Mouse (Mus musculus): ENCODE data around the gene Tmem86b. TPM values are rescaled to one million over a fixed set of nuclear protein-coding genes. Genes with fewer than 3 reads are reported as not detected.

The Tmem86b gene
- polyA plus RNA-seq, 1 experiment from 2014 or later: 1.2 TPM

- Histone ChIP-seq H3K27ac (ENCODE audit: low read length) (no peak overlapping the region; the same call in 1 of the 2 replicates), H3K4me3 (ENCODE audit: low read length) (peak overlapping the region; percentile 89), H3K4me2 (replicated peaks; ENCODE audit: low read depth, low read length) (peak overlapping the region; percentile 92), H3K36me3 (ENCODE audit: insufficient read depth, low read length) (peaks cover 20% of the 10 kb centered on the region), H3K9ac (replicated peaks; ENCODE audit: low read length) (peak overlapping the region; percentile 91), H3K9me3 (ENCODE audit: low read length) (no peaks in the 10 kb centered on the region), H3K27me3 (ENCODE audit: insufficient read depth, low read length) (no peaks in the 10 kb centered on the region), H3K4me1 (ENCODE audit: insufficient read depth, low read length) (peaks cover 36% of the 10 kb centered on the region)
- no peak for ATAC-seq (ENCODE audit: low FRiP score, low TSS enrichment)
- WGBS: 59% methylated on average over 3 of the region's 3 CpGs
Measured at GRCm38 (mm10) chr7:4659911-4660443, 28.8 kb upstream of the Tmem86b start.

GRCm38 (mm10) chr7:4658912-4659551 is 27.8 kb upstream of the Tmem86b start, which contains the start of gene Ppp6r1:
Ppp6r1 (minus strand) TSS chr7:4659019.
- Histone ChIP-seq H3K9ac (replicated peaks; ENCODE audit: low read length) (peak within 1 kb of the TSS; percentile 91), H3K4me2 (replicated peaks; ENCODE audit: low read depth, low read length) (peak within 1 kb of the TSS; percentile 92), H3K9me3 (ENCODE audit: low read length) (no peaks in the 10 kb centered on the region), H3K4me3 (ENCODE audit: low read length) (peak within 1 kb of the TSS; percentile 89), H3K4me1 (ENCODE audit: insufficient read depth, low read length) (peaks cover 45% of the 10 kb centered on the region), H3K27ac (ENCODE audit: low read length) (peak within 1 kb of the TSS; percentile 94), H3K36me3 (ENCODE audit: insufficient read depth, low read length) (peaks cover 13% of the 10 kb centered on the region; the same call in 1 of the 2 replicates), H3K27me3 (ENCODE audit: insufficient read depth, low read length) (no peaks in the 10 kb centered on the region)
- ATAC-seq (ENCODE audit: low FRiP score, low TSS enrichment): peak; percentile 98
- under 1% methylated on average over 54 of the region's 54 CpGs for WGBS

- H3K4me2 ChIP-seq (replicated peaks; ENCODE audit: low read depth, low read length): peak overlapping the region; percentile 92
- H3K4me1 ChIP-seq (ENCODE audit: insufficient read depth, low read length): peaks cover 45% of the 10 kb centered on the region
- H3K27me3 ChIP-seq (ENCODE audit: insufficient read depth, low read length): no peaks in the 10 kb centered on the region
- no peaks in the 10 kb centered on the region for H3K9me3 ChIP-seq (ENCODE audit: low read length)
- H3K36me3 ChIP-seq (ENCODE audit: insufficient read depth, low read length): peaks cover 9% of the 10 kb centered on the region; the same call in 1 of the 2 replicates
- WGBS: under 1% methylated on average over 66 of the region's 78 CpGs
- peak; percentile 78 for ATAC-seq (ENCODE audit: low FRiP score, low TSS enrichment)
- peak overlapping the region; percentile 91 for H3K9ac ChIP-seq (replicated peaks; ENCODE audit: low read length)
- peak overlapping the region; percentile 94 for H3K27ac ChIP-seq (ENCODE audit: low read length)
- peak overlapping the region; percentile 89 for H3K4me3 ChIP-seq (ENCODE audit: low read length)
Measured at GRCm38 (mm10) chr7:4658128-4658907, 27.1 kb upstream of the Tmem86b start.

- H3K4me3 ChIP-seq (ENCODE audit: low read length): peak overlapping the region; percentile 89
- H3K4me1 ChIP-seq (ENCODE audit: insufficient read depth, low read length): peaks cover 45% of the 10 kb centered on the region
- H3K9ac ChIP-seq (replicated peaks; ENCODE audit: low read length): peak overlapping the region; percentile 91
- peak overlapping the region; percentile 94; the same call in 1 of the 2 replicates for H3K27ac ChIP-seq (ENCODE audit: low read length)
- H3K4me2 ChIP-seq (replicated peaks; ENCODE audit: low read depth, low read length): peak overlapping the region; percentile 92
- no peak for ATAC-seq (ENCODE audit: low FRiP score, low TSS enrichment)
- H3K36me3 ChIP-seq (ENCODE audit: insufficient read depth, low read length): peaks cover 6% of the 10 kb centered on the region; the same call in 1 of the 2 replicates
- WGBS: 34% methylated on average over 9 of the region's 9 CpGs
- H3K27me3 ChIP-seq (ENCODE audit: insufficient read depth, low read length): no peaks in the 10 kb centered on the region
- no peaks in the 10 kb centered on the region for H3K9me3 ChIP-seq (ENCODE audit: low read length)
Measured at GRCm38 (mm10) chr7:4657521-4658127, 26.4 kb upstream of the Tmem86b start.

GRCm38 (mm10) chr7:4656818-4657217 is 25.6 kb upstream of the Tmem86b start:
- peaks cover 47% of the 10 kb centered on the region for H3K4me1 ChIP-seq (ENCODE audit: insufficient read depth, low read length)
- peak overlapping the region; percentile 92 for H3K4me2 ChIP-seq (replicated peaks; ENCODE audit: low read depth, low read length)
- peak overlapping the region; percentile 91 for H3K9ac ChIP-seq (replicated peaks; ENCODE audit: low read length)
- H3K27ac ChIP-seq (ENCODE audit: low read length): no peak overlapping the region
- ATAC-seq (ENCODE audit: low FRiP score, low TSS enrichment): no peak
- no peaks in the 10 kb centered on the region for H3K27me3 ChIP-seq (ENCODE audit: insufficient read depth, low read length)
- H3K4me3 ChIP-seq (ENCODE audit: low read length): peak overlapping the region; percentile 89; the same call in 1 of the 2 replicates
- H3K36me3 ChIP-seq (ENCODE audit: insufficient read depth, low read length): peaks cover 3% of the 10 kb centered on the region; the same call in 1 of the 2 replicates
- H3K9me3 ChIP-seq (ENCODE audit: low read length): no peaks in the 10 kb centered on the region
- 47% methylated on average over 1 of the region's 1 CpGs for WGBS

GRCm38 (mm10) chr7:4655916-4656315 is 24.7 kb upstream of the Tmem86b start:
- Histone ChIP-seq H3K9ac (replicated peaks; ENCODE audit: low read length) (no peak overlapping the region), H3K36me3 (ENCODE audit: insufficient read depth, low read length) (peaks cover 3% of the 10 kb centered on the region; the same call in 1 of the 2 replicates), H3K9me3 (ENCODE audit: low read length) (no peaks in the 10 kb centered on the region), H3K27ac (ENCODE audit: low read length) (no peak overlapping the region), H3K4me2 (replicated peaks; ENCODE audit: low read depth, low read length) (no peak overlapping the region), H3K4me3 (ENCODE audit: low read length) (no peak overlapping the region), H3K27me3 (ENCODE audit: insufficient read depth, low read length) (no peaks in the 10 kb centered on the region), H3K4me1 (ENCODE audit: insufficient read depth, low read length) (peaks cover 49% of the 10 kb centered on the region)
- ATAC-seq (ENCODE audit: low FRiP score, low TSS enrichment): no peak
- WGBS: 76% methylated on average over 1 of the region's 1 CpGs

- peaks cover 49% of the 10 kb centered on the region for H3K4me1 ChIP-seq (ENCODE audit: insufficient read depth, low read length)
- H3K36me3 ChIP-seq (ENCODE audit: insufficient read depth, low read length): peaks cover 3% of the 10 kb centered on the region; the same call in 1 of the 2 replicates
- ATAC-seq (ENCODE audit: low FRiP score, low TSS enrichment): no peak
- no peak overlapping the region for H3K9ac ChIP-seq (replicated peaks; ENCODE audit: low read length)
- H3K27ac ChIP-seq (ENCODE audit: low read length): no peak overlapping the region
- no peak overlapping the region for H3K4me3 ChIP-seq (ENCODE audit: low read length)
- no peaks in the 10 kb centered on the region for H3K27me3 ChIP-seq (ENCODE audit: insufficient read depth, low read length)
- WGBS: 83% methylated on average over 4 of the region's 4 CpGs
- H3K9me3 ChIP-seq (ENCODE audit: low read length): no peaks in the 10 kb centered on the region
- no peak overlapping the region for H3K4me2 ChIP-seq (replicated peaks; ENCODE audit: low read depth, low read length)
Measured at GRCm38 (mm10) chr7:4655393-4655792, 24.2 kb upstream of the Tmem86b start.

- peak overlapping the region; percentile 6; the same call in 1 of the 2 replicates for H3K27ac ChIP-seq (ENCODE audit: low read length)
Measured at GRCm38 (mm10) chr7:4654221-4654620, 23.0 kb upstream of the Tmem86b start.

GRCm38 (mm10) chr7:4653780-4654179 is 22.6 kb upstream of the Tmem86b start:
- Histone ChIP-seq H3K27ac (ENCODE audit: low read length) (peak overlapping the region; percentile 6; the same call in 1 of the 2 replicates), H3K27me3 (ENCODE audit: insufficient read depth, low read length) (no peaks in the 10 kb centered on the region), H3K4me2 (replicated peaks; ENCODE audit: low read depth, low read length) (no peak overlapping the region), H3K9ac (replicated peaks; ENCODE audit: low read length) (no peak overlapping the region), H3K9me3 (ENCODE audit: low read length) (no peaks in the 10 kb centered on the region), H3K4me1 (ENCODE audit: insufficient read depth, low read length) (peaks cover 44% of the 10 kb centered on the region), H3K4me3 (ENCODE audit: low read length) (no peak overlapping the region), H3K36me3 (ENCODE audit: insufficient read depth, low read length) (peaks cover 3% of the 10 kb centered on the region; the same call in 1 of the 2 replicates)
- ATAC-seq (ENCODE audit: low FRiP score, low TSS enrichment): no peak
- WGBS: 84% methylated on average over 7 of the region's 7 CpGs

More at GRCm38 (mm10) chr7:4654221-4654620, 23.0 kb upstream of the Tmem86b start:
- Histone ChIP-seq H3K9ac (replicated peaks; ENCODE audit: low read length) (0 out of 2 replicates have a peak overlapping the region, but pooled peaks have one; percentile 15), H3K4me2 (replicated peaks; ENCODE audit: low read depth, low read length) (no peak overlapping the region), H3K4me1 (ENCODE audit: insufficient read depth, low read length) (peaks cover 44% of the 10 kb centered on the region), H3K36me3 (ENCODE audit: insufficient read depth, low read length) (peaks cover 3% of the 10 kb centered on the region; the same call in 1 of the 2 replicates), H3K27me3 (ENCODE audit: insufficient read depth, low read length) (no peaks in the 10 kb centered on the region), H3K4me3 (ENCODE audit: low read length) (no peak overlapping the region), H3K9me3 (ENCODE audit: low read length) (no peaks in the 10 kb centered on the region)
- no peak for ATAC-seq (ENCODE audit: low FRiP score, low TSS enrichment)
- 68% methylated on average over 2 of the region's 2 CpGs for WGBS

Measured in kidney, embryonic 16.5 days (tissue).